Mouse (Mus musculus): Measurements from ENCODE around the gene Chkb.

DNA sequence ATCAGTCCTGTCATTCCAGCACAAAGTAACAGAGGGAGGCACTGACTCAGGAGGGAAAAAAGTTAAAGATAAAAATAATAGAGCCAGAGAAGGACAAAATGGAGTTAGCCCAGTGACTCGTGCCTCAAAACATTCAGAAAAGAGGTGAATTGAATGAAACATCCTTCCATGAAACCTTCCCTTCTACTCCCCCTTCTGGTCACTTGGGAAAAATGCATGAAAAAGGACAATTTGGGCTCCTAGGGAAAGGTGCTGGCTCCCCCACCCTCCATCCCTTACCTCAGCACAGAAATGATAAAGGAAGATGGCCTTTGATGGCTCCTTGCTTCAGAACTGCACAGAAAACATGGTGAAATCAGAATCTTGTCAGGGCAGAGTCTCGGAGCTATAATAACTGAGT lies 38.9 kb upstream of the Chkb start:
- TF ChIP-seq CTCF (IDR thresholded peaks at IDR 0.05; ENCODE audit: low read depth, low read length), result no peak
- no peak for TF ChIP-seq POLR2A (IDR thresholded peaks at IDR 0.05; ENCODE audit: borderline replicate concordance, low read depth, low read length)
